Mouse (Mus musculus) megakaryocyte, embryonic 14.5 days (primary cell): ENCODE measurements at regions not wholly inside any gene's neighbourhood (a gene's known extent, or its start where the extent isn't known, plus 50 kb on each side); places are given as distances from the start of the nearest gene placed in this dataset.
"Not testable (repeated sequence)": the region's sequence is repeated elsewhere in the genome, so short reads cannot be mapped to it uniquely, and the experiment has no call there.

Source experiments
- H3K27me3 ChIP-seq: replicated peaks from 2 replicates; pipeline ENCODE3; 2012; ENCODE audit warnings: inconsistent platforms
- H3K36me3 ChIP-seq: replicated peaks from 2 replicates; pipeline ENCODE3; 2012; ENCODE audit warnings: low read length, inconsistent platforms, mixed read lengths
- H3K4me1 ChIP-seq: 2 replicates; pipeline ENCODE4 v1.6.1; 2012; ENCODE audit warnings: inconsistent platforms
- H3K4me3 ChIP-seq: replicated peaks from 2 replicates; pipeline ENCODE3; 2012; ENCODE audit warnings: moderate library complexity, mild to moderate bottlenecking, inconsistent platforms
- H3K9me3 ChIP-seq: 2 replicates; pipeline ENCODE4 v1.6.1; 2012; ENCODE audit warnings: inconsistent platforms
- FLI1 ChIP-seq: IDR thresholded peaks from 2 replicates; pipeline ENCODE4 v1.6.1; 2012; ENCODE audit warnings: low read length, inconsistent platforms, mixed read lengths
- GATA1 ChIP-seq: IDR thresholded peaks from 3 replicates; pipeline ENCODE4 v1.6.1; 2012; ENCODE audit warnings: mixed read lengths, low read length, inconsistent platforms, borderline replicate concordance

- H3K9me3 ChIP-seq, result no peaks in the 10 kb centered on the region
- H3K36me3 ChIP-seq, result no peaks in the 10 kb centered on the region
- no peaks in the 10 kb centered on the region for H3K4me1 ChIP-seq
- no peaks in the 10 kb centered on the region for H3K27me3 ChIP-seq
- H3K4me3 ChIP-seq, result no peak overlapping the region
- TF ChIP-seq GATA1, result no peak
- no peak for TF ChIP-seq FLI1
Measured at GRCm38 (mm10) chr9:78769168-78769567, 153.8 kb downstream of the Cd109 start.

- H3K4me3 ChIP-seq, result no peak overlapping the region
- no peaks in the 10 kb centered on the region for H3K4me1 ChIP-seq
- H3K27me3 ChIP-seq, result no peaks in the 10 kb centered on the region
- no peaks in the 10 kb centered on the region for H3K9me3 ChIP-seq
- TF ChIP-seq GATA1 (no peak), FLI1 (no peak)
- no peaks in the 10 kb centered on the region for H3K36me3 ChIP-seq
Measured at GRCm38 (mm10) chr9:78773936-78774335, 158.6 kb downstream of the Cd109 start.

- no peaks in the 10 kb centered on the region for H3K9me3 ChIP-seq
- TF ChIP-seq FLI1 (no peak), GATA1 (no peak)
- no peaks in the 10 kb centered on the region for H3K4me1 ChIP-seq
- no peaks in the 10 kb centered on the region for H3K27me3 ChIP-seq
- no peak overlapping the region for H3K4me3 ChIP-seq
- no peaks in the 10 kb centered on the region for H3K36me3 ChIP-seq
Measured at GRCm38 (mm10) chr9:78775462-78775861, 160.1 kb downstream of the Cd109 start.

GRCm38 (mm10) chr9:78780595-78780994, 165.2 kb downstream of the Cd109 start:
- Histone ChIP-seq H3K4me1 (no peaks in the 10 kb centered on the region), H3K9me3 (no peaks in the 10 kb centered on the region), H3K4me3 (no peak overlapping the region), H3K36me3 (no peaks in the 10 kb centered on the region), H3K27me3 (peaks cover under 1% of the 10 kb centered on the region)
- no peak for TF ChIP-seq GATA1
- no peak for TF ChIP-seq FLI1

GRCm38 (mm10) chr9:78782297-78782696, 167.0 kb downstream of the Cd109 start:
- Histone ChIP-seq H3K36me3 (no peaks in the 10 kb centered on the region), H3K27me3 (peaks cover 2% of the 10 kb centered on the region), H3K4me3 (no peak overlapping the region)

GRCm38 (mm10) chr9:78782860-78783259, 167.5 kb downstream of the Cd109 start:
- Histone ChIP-seq H3K4me3 (no peak overlapping the region), H3K27me3 (peaks cover 2% of the 10 kb centered on the region), H3K9me3 (no peaks in the 10 kb centered on the region), H3K4me1 (no peaks in the 10 kb centered on the region), H3K36me3 (no peaks in the 10 kb centered on the region)
- TF ChIP-seq GATA1 (no peak), FLI1 (no peak)

More at GRCm38 (mm10) chr9:78782297-78782696, 167.0 kb downstream of the Cd109 start:
- no peaks in the 10 kb centered on the region for H3K9me3 ChIP-seq
- H3K4me1 ChIP-seq, result no peaks in the 10 kb centered on the region
- TF ChIP-seq FLI1, result no peak

GRCm38 (mm10) chr9:78787866-78788265, 172.5 kb downstream of the Cd109 start:
- TF ChIP-seq FLI1 (no peak), GATA1 (no peak)
- Histone ChIP-seq H3K36me3 (no peaks in the 10 kb centered on the region), H3K4me1 (no peaks in the 10 kb centered on the region), H3K4me3 (no peak overlapping the region), H3K9me3 (no peaks in the 10 kb centered on the region), H3K27me3 (peaks cover 2% of the 10 kb centered on the region)

GRCm38 (mm10) chr9:78789703-78790102, 174.4 kb downstream of the Cd109 start:
- no peaks in the 10 kb centered on the region for H3K36me3 ChIP-seq
- TF ChIP-seq GATA1, result no peak
- TF ChIP-seq FLI1, result no peak
- H3K27me3 ChIP-seq, result peaks cover 2% of the 10 kb centered on the region
- no peak overlapping the region for H3K4me3 ChIP-seq
- no peaks in the 10 kb centered on the region for H3K4me1 ChIP-seq
- H3K9me3 ChIP-seq, result no peaks in the 10 kb centered on the region

GRCm38 (mm10) chr9:78790155-78790554, 174.8 kb downstream of the Cd109 start:
- no peak for TF ChIP-seq FLI1
- TF ChIP-seq GATA1, result no peak
- H3K4me3 ChIP-seq, result no peak overlapping the region
- H3K27me3 ChIP-seq, result peaks cover 2% of the 10 kb centered on the region
- H3K9me3 ChIP-seq, result no peaks in the 10 kb centered on the region
- no peaks in the 10 kb centered on the region for H3K4me1 ChIP-seq
- H3K36me3 ChIP-seq, result no peaks in the 10 kb centered on the region

GRCm38 (mm10) chr9:78795801-78796200, 180.5 kb downstream of the Cd109 start:
- no peak overlapping the region for H3K4me3 ChIP-seq
- H3K36me3 ChIP-seq, result no peaks in the 10 kb centered on the region
- no peaks in the 10 kb centered on the region for H3K9me3 ChIP-seq
- H3K4me1 ChIP-seq, result no peaks in the 10 kb centered on the region
- TF ChIP-seq FLI1 (no peak), GATA1 (no peak)
- H3K27me3 ChIP-seq, result no peaks in the 10 kb centered on the region

GRCm38 (mm10) chr9:78817221-78817620, 201.9 kb downstream of the Cd109 start:
- Histone ChIP-seq H3K4me3 (no peak overlapping the region), H3K36me3 (no peaks in the 10 kb centered on the region), H3K9me3 (no peaks in the 10 kb centered on the region), H3K4me1 (no peaks in the 10 kb centered on the region), H3K27me3 (peaks cover 4% of the 10 kb centered on the region)
- TF ChIP-seq GATA1 (no peak), FLI1 (no peak)

GRCm38 (mm10) chr9:78821554-78822212, 206.3 kb downstream of the Cd109 start:
- not testable (repeated sequence) for H3K4me1 ChIP-seq, H3K9me3 ChIP-seq, H3K27me3 ChIP-seq, H3K36me3 ChIP-seq
- peak overlapping the region; percentile 72 for H3K4me3 ChIP-seq
